Comparison of ENCODE assay signal across 11 mouse cellular contexts in genomic region chr2:109502186-109502585, GRCm38 (mm10).
A peak's percentile ranks its signal among the peaks of the same experiment; 100 is the strongest.
DNase-seq lines count a peak whose midpoint lies in the region; ATAC-seq and TF ChIP-seq lines count a peak whose summit lies in the region.
"Had no signal": no experiment of that assay in that cellular context is flagged by ENCODE, and none has a peak within 500 bp of the region (broad histone marks: within the 10 kb centered on the region; RNA-seq: fewer than 3 reads in every experiment).

No protein-coding gene starts in this region.

- H3K9me3 ChIP-seq in embryonic facial prominence, embryonic 14.5 days (ENCODE audit: control insufficient read depth, low read length) = no peaks in the 10 kb centered on the region
- no peaks in the 10 kb centered on the region for H3K9me3 ChIP-seq in embryonic facial prominence, embryonic 10.5 days
- no peaks in the 10 kb centered on the region for H3K9me3 ChIP-seq in lung, embryonic 15.5 days
- H3K9me3 ChIP-seq: heart, embryonic 15.5 days had no signal

- WGBS in embryonic facial prominence, embryonic 14.5 days = 47% methylated on average over 5 of the region's 5 CpGs
- 79% methylated on average over 5 of the region's 5 CpGs for WGBS in embryonic facial prominence, embryonic 10.5 days
- 39% methylated on average over 5 of the region's 5 CpGs for WGBS in lung, embryonic 15.5 days

- H3K36me3 ChIP-seq in embryonic facial prominence, embryonic 14.5 days (ENCODE audit: control insufficient read depth, insufficient read depth, low read length) = no peaks in the 10 kb centered on the region
- H3K36me3 ChIP-seq in embryonic facial prominence, embryonic 10.5 days (replicated peaks) = no peaks in the 10 kb centered on the region
- no peaks in the 10 kb centered on the region for H3K36me3 ChIP-seq in lung, embryonic 15.5 days
- H3K36me3 ChIP-seq: heart, embryonic 15.5 days had no signal

- H3K4me1 ChIP-seq in embryonic facial prominence, embryonic 14.5 days (ENCODE audit: control insufficient read depth, insufficient read depth, low read length) = peaks cover 4% of the 10 kb centered on the region; the same call in 1 of the 2 replicates
- peaks cover 14% of the 10 kb centered on the region for H3K4me1 ChIP-seq in embryonic facial prominence, embryonic 10.5 days
- no peaks in the 10 kb centered on the region for H3K4me1 ChIP-seq in lung, embryonic 15.5 days
- H3K4me1 ChIP-seq: heart, embryonic 15.5 days had no signal

- no peak overlapping the region for H3K4me2 ChIP-seq in embryonic facial prominence, embryonic 14.5 days (ENCODE audit: low read depth, low read length)
- H3K4me2 ChIP-seq in lung, embryonic 15.5 days = no peak overlapping the region
- H3K4me2 ChIP-seq: heart, embryonic 15.5 days had no signal

- peak; percentile 33; the same call in 1 of the 2 replicates for ATAC-seq in embryonic facial prominence, embryonic 14.5 days (ENCODE audit: low read depth)
- peak; percentile 31; the same call in 1 of the 2 replicates for ATAC-seq in lung, embryonic 15.5 days (ENCODE audit: borderline replicate concordance, extremely low read depth, low FRiP score, low TSS enrichment)
- ATAC-seq: liver, postnatal 0 days had no signal

- no peak overlapping the region for H3K4me3 ChIP-seq in embryonic facial prominence, embryonic 14.5 days (ENCODE audit: low read depth, low read length)
- no peak overlapping the region for H3K4me3 ChIP-seq in embryonic facial prominence, embryonic 10.5 days
- H3K4me3 ChIP-seq in lung, embryonic 15.5 days = no peak overlapping the region
- no peak overlapping the region for H3K4me3 ChIP-seq in layer of hippocampus, adult 2 months
- H3K4me3 ChIP-seq: heart, embryonic 15.5 days had no signal

- no peak overlapping the region for H3K9ac ChIP-seq in embryonic facial prominence, embryonic 14.5 days (ENCODE audit: low read depth, low read length)
- no peak overlapping the region for H3K9ac ChIP-seq in lung, embryonic 15.5 days
- H3K9ac ChIP-seq: heart, embryonic 15.5 days; liver, postnatal 0 days had no signal

- no peak overlapping the region for H3K27ac ChIP-seq in embryonic facial prominence, embryonic 14.5 days (replicated peaks; ENCODE audit: low read depth, low read length)
- no peak overlapping the region; the same call in 1 of the 2 replicates for H3K27ac ChIP-seq in embryonic facial prominence, embryonic 10.5 days (replicated peaks)
- no peak overlapping the region for H3K27ac ChIP-seq in lung, embryonic 15.5 days
- no peak overlapping the region for H3K27ac ChIP-seq in layer of hippocampus, adult 2 months
- H3K27ac ChIP-seq: heart, embryonic 15.5 days; kidney, postnatal 0 days had no signal

- DNase-seq in embryonic facial prominence, embryonic 14.5 days (ENCODE audit: low spot score) = peak; percentile 24
- DNase-seq in embryonic facial prominence, embryonic 10.5 days (ENCODE audit: low spot score) = no peak
- DNase-seq in lung, postnatal 36 days = no peak
- peak; percentile 14 to 36 for DNase-seq in layer of hippocampus, adult 2 months (ENCODE audit: low spot score in 2 of 2)
- peak; percentile 13 for DNase-seq in right cerebral cortex, postnatal 25 days
- DNase-seq in retina, postnatal 1 day = no peak
- DNase-seq in retina, embryonic 14.5 days (ENCODE audit: low spot score) = no peak
- DNase-seq: liver, postnatal 0 days had no signal

- TF ChIP-seq CTCF in layer of hippocampus, adult 2 months (conservative IDR thresholded peaks at IDR 0.05) = no peak

- no peaks in the 10 kb centered on the region for H3K27me3 ChIP-seq in embryonic facial prominence, embryonic 14.5 days (replicated peaks; ENCODE audit: control insufficient read depth, insufficient read depth, low read length)
- no peaks in the 10 kb centered on the region for H3K27me3 ChIP-seq in embryonic facial prominence, embryonic 10.5 days (replicated peaks; ENCODE audit: low read depth, poor library complexity, severe bottlenecking)
- H3K27me3 ChIP-seq in lung, embryonic 15.5 days = no peaks in the 10 kb centered on the region
- H3K27me3 ChIP-seq: heart, embryonic 15.5 days had no signal

Comparison
In these comparisons a context has a peak if more than half of its experiments do, and no peak if none do; other contexts are left out.
1. DNase-seq: peak in embryonic facial prominence, embryonic 14.5 days (single experiment), layer of hippocampus, adult 2 months (2 of 2) and right cerebral cortex, postnatal 25 days (single experiment); none in embryonic facial prominence, embryonic 10.5 days (single experiment), lung, postnatal 36 days (single experiment), retina, postnatal 1 day (single experiment) and retina, embryonic 14.5 days (single experiment).